Mouse (Mus musculus): ENCODE measurements around the gene Rph3a. TPM values are rescaled to one million over a fixed set of nuclear protein-coding genes. Genes with fewer than 3 reads are reported as not detected.

Gene Rph3a
- polyA plus RNA-seq, 1 experiment from 2014 or later, result not detected

GRCm38 (mm10) chr5:121008411-121009239, 1.3 kb downstream of the Rph3a start:
- H3K4me3 ChIP-seq, result no peak overlapping the region
- ATAC-seq (replicated peaks; ENCODE audit: insufficient number of reproducible peaks, insufficient read depth, low FRiP score, low read depth), result no peak
- WGBS, result 16% methylated on average over 15 of the region's 15 CpGs
- H3K4me1 ChIP-seq (replicated peaks), result no peaks in the 10 kb centered on the region
- no peaks in the 10 kb centered on the region for H3K9me3 ChIP-seq (replicated peaks)
- H3K9ac ChIP-seq, result no peak overlapping the region
- no peak overlapping the region for H3K4me2 ChIP-seq
- no peak overlapping the region for H3K27ac ChIP-seq
- H3K36me3 ChIP-seq, result no peaks in the 10 kb centered on the region
- H3K27me3 ChIP-seq, result peaks cover 47% of the 10 kb centered on the region

GRCm38 (mm10) chr5:121007563-121007962, 2.3 kb downstream of the Rph3a start:
- Histone ChIP-seq H3K27me3 (peaks cover 47% of the 10 kb centered on the region), H3K9me3 (replicated peaks) (no peaks in the 10 kb centered on the region), H3K4me1 (replicated peaks) (no peaks in the 10 kb centered on the region), H3K36me3 (no peaks in the 10 kb centered on the region), H3K9ac (no peak overlapping the region), H3K4me2 (no peak overlapping the region), H3K27ac (no peak overlapping the region), H3K4me3 (no peak overlapping the region)
- ATAC-seq (replicated peaks; ENCODE audit: insufficient number of reproducible peaks, insufficient read depth, low FRiP score, low read depth), result no peak
- 69% methylated on average over 3 of the region's 3 CpGs for WGBS

- ATAC-seq (replicated peaks; ENCODE audit: insufficient number of reproducible peaks, insufficient read depth, low FRiP score, low read depth), result no peak
- H3K4me3 ChIP-seq, result no peak overlapping the region
- no peaks in the 10 kb centered on the region for H3K36me3 ChIP-seq
- peaks cover 47% of the 10 kb centered on the region for H3K27me3 ChIP-seq
- no peak overlapping the region for H3K27ac ChIP-seq
- no peak overlapping the region for H3K4me2 ChIP-seq
- H3K4me1 ChIP-seq (replicated peaks), result no peaks in the 10 kb centered on the region
- 76% methylated on average over 8 of the region's 8 CpGs for WGBS
- no peak overlapping the region for H3K9ac ChIP-seq
- H3K9me3 ChIP-seq (replicated peaks), result no peaks in the 10 kb centered on the region
Observed at GRCm38 (mm10) chr5:121007130-121007529, 2.8 kb downstream of the Rph3a start.

- 32% methylated on average over 3 of the region's 4 CpGs for WGBS
- no peak overlapping the region for H3K4me2 ChIP-seq
- no peak for ATAC-seq (replicated peaks; ENCODE audit: insufficient number of reproducible peaks, insufficient read depth, low FRiP score, low read depth)
- no peak overlapping the region for H3K4me3 ChIP-seq
- peaks cover 47% of the 10 kb centered on the region for H3K27me3 ChIP-seq
- H3K27ac ChIP-seq, result no peak overlapping the region
- H3K36me3 ChIP-seq, result no peaks in the 10 kb centered on the region
- H3K4me1 ChIP-seq (replicated peaks), result no peaks in the 10 kb centered on the region
- H3K9ac ChIP-seq, result no peak overlapping the region
- H3K9me3 ChIP-seq (replicated peaks), result no peaks in the 10 kb centered on the region
Observed at GRCm38 (mm10) chr5:121006176-121006575, 3.7 kb downstream of the Rph3a start.

GRCm38 (mm10) chr5:121003781-121004180, 6.1 kb downstream of the Rph3a start:
- no peaks in the 10 kb centered on the region for H3K36me3 ChIP-seq
- no peak overlapping the region for H3K9ac ChIP-seq
- no peak overlapping the region for H3K4me3 ChIP-seq
- H3K27me3 ChIP-seq, result peaks cover 30% of the 10 kb centered on the region
- WGBS, result 33% methylated on average over 17 of the region's 17 CpGs
- H3K4me1 ChIP-seq (replicated peaks), result no peaks in the 10 kb centered on the region
- H3K27ac ChIP-seq, result no peak overlapping the region
- no peaks in the 10 kb centered on the region for H3K9me3 ChIP-seq (replicated peaks)
- no peak overlapping the region for H3K4me2 ChIP-seq
- ATAC-seq (replicated peaks; ENCODE audit: insufficient number of reproducible peaks, insufficient read depth, low FRiP score, low read depth), result no peak

- Histone ChIP-seq H3K27me3 (peaks cover 8% of the 10 kb centered on the region; the same call in 1 of the 2 replicates), H3K4me2 (no peak overlapping the region), H3K4me1 (replicated peaks) (no peaks in the 10 kb centered on the region), H3K36me3 (no peaks in the 10 kb centered on the region), H3K4me3 (no peak overlapping the region), H3K9me3 (replicated peaks) (no peaks in the 10 kb centered on the region), H3K27ac (no peak overlapping the region), H3K9ac (no peak overlapping the region)
- ATAC-seq (replicated peaks; ENCODE audit: insufficient number of reproducible peaks, insufficient read depth, low FRiP score, low read depth), result no peak
- WGBS, result 33% methylated on average over 12 of the region's 12 CpGs
Observed at GRCm38 (mm10) chr5:120999573-120999972, 10.3 kb downstream of the Rph3a start.

- WGBS, result 83% methylated on average over 3 of the region's 3 CpGs
- Histone ChIP-seq H3K4me2 (no peak overlapping the region), H3K36me3 (no peaks in the 10 kb centered on the region), H3K27ac (no peak overlapping the region), H3K9me3 (replicated peaks) (no peaks in the 10 kb centered on the region), H3K9ac (no peak overlapping the region), H3K4me1 (replicated peaks) (no peaks in the 10 kb centered on the region), H3K27me3 (no peaks in the 10 kb centered on the region), H3K4me3 (no peak overlapping the region)
- no peak for ATAC-seq (replicated peaks; ENCODE audit: insufficient number of reproducible peaks, insufficient read depth, low FRiP score, low read depth)
Observed at GRCm38 (mm10) chr5:120988373-120988772, 21.5 kb downstream of the Rph3a start.

- H3K27ac ChIP-seq, result no peak overlapping the region
- no peaks in the 10 kb centered on the region for H3K4me1 ChIP-seq (replicated peaks)
- H3K27me3 ChIP-seq, result no peaks in the 10 kb centered on the region
- H3K4me3 ChIP-seq, result no peak overlapping the region
- 72% methylated on average over 1 of the region's 1 CpGs for WGBS
- no peaks in the 10 kb centered on the region for H3K36me3 ChIP-seq
- no peak overlapping the region for H3K4me2 ChIP-seq
- no peak for ATAC-seq (replicated peaks; ENCODE audit: insufficient number of reproducible peaks, insufficient read depth, low FRiP score, low read depth)
- no peak overlapping the region for H3K9ac ChIP-seq
- no peaks in the 10 kb centered on the region for H3K9me3 ChIP-seq (replicated peaks)
Observed at GRCm38 (mm10) chr5:120983029-120983428, 26.9 kb downstream of the Rph3a start.

- no peak overlapping the region for H3K4me2 ChIP-seq
- H3K27me3 ChIP-seq, result no peaks in the 10 kb centered on the region
- no peak overlapping the region for H3K4me3 ChIP-seq
- H3K9me3 ChIP-seq (replicated peaks), result no peaks in the 10 kb centered on the region
- H3K36me3 ChIP-seq, result no peaks in the 10 kb centered on the region
- 86% methylated on average over 11 of the region's 11 CpGs for WGBS
- no peak overlapping the region for H3K9ac ChIP-seq
- H3K27ac ChIP-seq, result no peak overlapping the region
- H3K4me1 ChIP-seq (replicated peaks), result no peaks in the 10 kb centered on the region
- ATAC-seq (replicated peaks; ENCODE audit: insufficient number of reproducible peaks, insufficient read depth, low FRiP score, low read depth), result no peak
Observed at GRCm38 (mm10) chr5:120981211-120981610, 28.7 kb downstream of the Rph3a start.

GRCm38 (mm10) chr5:120980116-120980515, 29.8 kb downstream of the Rph3a start:
- no peak overlapping the region for H3K4me3 ChIP-seq
- ATAC-seq (replicated peaks; ENCODE audit: insufficient number of reproducible peaks, insufficient read depth, low FRiP score, low read depth), result no peak
- H3K9me3 ChIP-seq (replicated peaks), result no peaks in the 10 kb centered on the region
- H3K4me1 ChIP-seq (replicated peaks), result no peaks in the 10 kb centered on the region
- H3K9ac ChIP-seq, result no peak overlapping the region
- H3K36me3 ChIP-seq, result no peaks in the 10 kb centered on the region
- no peaks in the 10 kb centered on the region for H3K27me3 ChIP-seq
- WGBS, result 75% methylated on average over 2 of the region's 2 CpGs
- H3K4me2 ChIP-seq, result no peak overlapping the region
- H3K27ac ChIP-seq, result no peak overlapping the region

- Histone ChIP-seq H3K27me3 (no peaks in the 10 kb centered on the region), H3K4me1 (replicated peaks) (no peaks in the 10 kb centered on the region), H3K36me3 (no peaks in the 10 kb centered on the region), H3K4me2 (no peak overlapping the region), H3K27ac (no peak overlapping the region), H3K9ac (no peak overlapping the region), H3K9me3 (replicated peaks) (no peaks in the 10 kb centered on the region), H3K4me3 (no peak overlapping the region)
- 30% methylated on average over 3 of the region's 3 CpGs for WGBS
- ATAC-seq (replicated peaks; ENCODE audit: insufficient number of reproducible peaks, insufficient read depth, low FRiP score, low read depth), result no peak
Observed at GRCm38 (mm10) chr5:120976138-120976537, 33.8 kb downstream of the Rph3a start.

- Histone ChIP-seq H3K27ac (no peak overlapping the region), H3K27me3 (no peaks in the 10 kb centered on the region), H3K9ac (no peak overlapping the region), H3K9me3 (replicated peaks) (no peaks in the 10 kb centered on the region), H3K4me1 (replicated peaks) (no peaks in the 10 kb centered on the region), H3K4me3 (no peak overlapping the region), H3K36me3 (no peaks in the 10 kb centered on the region), H3K4me2 (no peak overlapping the region)
- WGBS, result 45% methylated on average over 8 of the region's 8 CpGs
- ATAC-seq (replicated peaks; ENCODE audit: insufficient number of reproducible peaks, insufficient read depth, low FRiP score, low read depth), result no peak
Observed at GRCm38 (mm10) chr5:120974522-120974921, 35.4 kb downstream of the Rph3a start.

Data from heart, embryonic 15.5 days (tissue).